Comparison of ENCODE assay signal across 11 mouse cellular contexts in genomic region chr1:177013776-177014175, GRCm38 (mm10).
A peak's percentile ranks its signal among the peaks of the same experiment; 100 is the strongest.
DNase-seq lines count a peak whose midpoint lies in the region; ATAC-seq lines count a peak whose summit lies in the region.
"Had no signal": no experiment of that assay in that cellular context is flagged by ENCODE, and none has a peak within 500 bp of the region (broad histone marks: within the 10 kb centered on the region; RNA-seq: fewer than 3 reads in every experiment).

No protein-coding gene starts in this region.

- no peaks in the 10 kb centered on the region for H3K36me3 ChIP-seq in midbrain, embryonic 13.5 days
- no peaks in the 10 kb centered on the region for H3K36me3 ChIP-seq in midbrain, embryonic 11.5 days (ENCODE audit: control insufficient read depth, insufficient read depth, low read length)
- no peaks in the 10 kb centered on the region for H3K36me3 ChIP-seq in embryonic facial prominence, embryonic 14.5 days (ENCODE audit: control insufficient read depth, insufficient read depth, low read length)
- no peaks in the 10 kb centered on the region for H3K36me3 ChIP-seq in neural tube, embryonic 15.5 days

- WGBS in midbrain, embryonic 13.5 days = 87% methylated on average over 3 of the region's 3 CpGs
- WGBS in midbrain, embryonic 11.5 days = 97% methylated on average over 3 of the region's 3 CpGs
- 61% methylated on average over 3 of the region's 3 CpGs for WGBS in embryonic facial prominence, embryonic 14.5 days
- 87% methylated on average over 3 of the region's 3 CpGs for WGBS in neural tube, embryonic 15.5 days

- H3K27me3 ChIP-seq in midbrain, embryonic 13.5 days = no peaks in the 10 kb centered on the region
- H3K27me3 ChIP-seq in midbrain, embryonic 11.5 days (ENCODE audit: control insufficient read depth, insufficient read depth, low read length) = no peaks in the 10 kb centered on the region
- H3K27me3 ChIP-seq in embryonic facial prominence, embryonic 14.5 days (replicated peaks; ENCODE audit: control insufficient read depth, insufficient read depth, low read length) = no peaks in the 10 kb centered on the region
- H3K27me3 ChIP-seq in neural tube, embryonic 15.5 days (replicated peaks) = no peaks in the 10 kb centered on the region

- no peak for ATAC-seq in midbrain, embryonic 13.5 days
- no peak for ATAC-seq in midbrain, embryonic 11.5 days (ENCODE audit: low FRiP score)
- ATAC-seq in embryonic facial prominence, embryonic 14.5 days (ENCODE audit: low read depth) = no peak
- no peak for ATAC-seq in neural tube, embryonic 15.5 days (ENCODE audit: low FRiP score)
- ATAC-seq: inflammation-experienced regulatory T-cells, adult 6 months had no signal

- peaks cover 65% of the 10 kb centered on the region for H3K4me1 ChIP-seq in midbrain, embryonic 13.5 days (replicated peaks)
- peaks cover 55% of the 10 kb centered on the region for H3K4me1 ChIP-seq in midbrain, embryonic 11.5 days (ENCODE audit: control insufficient read depth, insufficient read depth, low read length)
- H3K4me1 ChIP-seq in embryonic facial prominence, embryonic 14.5 days (ENCODE audit: control insufficient read depth, insufficient read depth, low read length) = peaks cover 19% of the 10 kb centered on the region
- peaks cover 37% of the 10 kb centered on the region for H3K4me1 ChIP-seq in neural tube, embryonic 15.5 days

- H3K9me3 ChIP-seq in midbrain, embryonic 13.5 days = no peaks in the 10 kb centered on the region
- H3K9me3 ChIP-seq in midbrain, embryonic 11.5 days (ENCODE audit: control insufficient read depth, low read length) = no peaks in the 10 kb centered on the region
- no peaks in the 10 kb centered on the region for H3K9me3 ChIP-seq in embryonic facial prominence, embryonic 14.5 days (ENCODE audit: control insufficient read depth, low read length)
- no peaks in the 10 kb centered on the region for H3K9me3 ChIP-seq in neural tube, embryonic 15.5 days (replicated peaks)

- H3K4me3 ChIP-seq in midbrain, embryonic 13.5 days (replicated peaks) = no peak overlapping the region
- H3K4me3 ChIP-seq in midbrain, embryonic 11.5 days (ENCODE audit: low read depth, low read length) = no peak overlapping the region
- no peak overlapping the region for H3K4me3 ChIP-seq in embryonic facial prominence, embryonic 14.5 days (ENCODE audit: low read depth, low read length)
- no peak overlapping the region for H3K4me3 ChIP-seq in neural tube, embryonic 15.5 days (replicated peaks)

- intact Hi-C loops in heart, postnatal 25 days (cut with DNase I) = no loop called here

- peak; percentile 22 for DNase-seq in heart, adult 9 months (ENCODE audit: low spot score in 2 of 2)
- no peak for DNase-seq in heart, postnatal 25 days (ENCODE audit: low spot score)
- no peak for DNase-seq in midbrain, embryonic 11.5 days (ENCODE audit: low spot score, missing footprints)
- DNase-seq in embryonic facial prominence, embryonic 14.5 days (ENCODE audit: low spot score) = no peak
- no peak for DNase-seq in urinary bladder, postnatal 10 days (ENCODE audit: low spot score)
- DNase-seq: right cerebral cortex, postnatal 25 days; thymus, postnatal 25 days had no signal

- no peak overlapping the region for H3K4me2 ChIP-seq in midbrain, embryonic 13.5 days (replicated peaks)
- no peak overlapping the region for H3K4me2 ChIP-seq in midbrain, embryonic 11.5 days
- no peak overlapping the region for H3K4me2 ChIP-seq in embryonic facial prominence, embryonic 14.5 days (ENCODE audit: low read depth, low read length)
- H3K4me2 ChIP-seq in neural tube, embryonic 15.5 days = no peak overlapping the region

- H3K27ac ChIP-seq in midbrain, embryonic 13.5 days = peak overlapping the region; percentile 65; the same call in 1 of the 2 replicates
- H3K27ac ChIP-seq in midbrain, embryonic 11.5 days (ENCODE audit: low read depth, low read length) = no peak overlapping the region; the same call in 1 of the 2 replicates
- peak overlapping the region; percentile 54; the same call in 1 of the 2 replicates for H3K27ac ChIP-seq in embryonic facial prominence, embryonic 14.5 days (replicated peaks; ENCODE audit: low read depth, low read length)
- no peak overlapping the region for H3K27ac ChIP-seq in neural tube, embryonic 15.5 days (replicated peaks)
- H3K27ac ChIP-seq: liver, embryonic 14.5 days had no signal

- H3K9ac ChIP-seq in midbrain, embryonic 13.5 days (replicated peaks) = no peak overlapping the region
- H3K9ac ChIP-seq in midbrain, embryonic 11.5 days (ENCODE audit: low read length) = no peak overlapping the region
- H3K9ac ChIP-seq in embryonic facial prominence, embryonic 14.5 days (ENCODE audit: low read depth, low read length) = no peak overlapping the region
- no peak overlapping the region for H3K9ac ChIP-seq in neural tube, embryonic 15.5 days (replicated peaks)
- H3K9ac ChIP-seq: liver, embryonic 14.5 days had no signal

Comparison
In these comparisons a context has a peak if more than half of its experiments do, and no peak if none do; other contexts are left out.
1. DNase-seq: peak in heart, adult 9 months (2 of 2); none in heart, postnatal 25 days (single experiment), midbrain, embryonic 11.5 days (single experiment), embryonic facial prominence, embryonic 14.5 days (single experiment) and urinary bladder, postnatal 10 days (single experiment).
2. H3K27ac ChIP-seq: peak in midbrain, embryonic 13.5 days (single experiment) and embryonic facial prominence, embryonic 14.5 days (single experiment); none in midbrain, embryonic 11.5 days (single experiment) and neural tube, embryonic 15.5 days (single experiment).